Mouse (Mus musculus): ENCODE measurements around the gene Esrp2. TPM values are rescaled to one million over a fixed set of nuclear protein-coding genes. Genes with fewer than 3 reads are reported as not detected.

Esrp2 gene
- polyA plus RNA-seq, 1 experiment from 2014 or later = 0.18 TPM

DNA sequence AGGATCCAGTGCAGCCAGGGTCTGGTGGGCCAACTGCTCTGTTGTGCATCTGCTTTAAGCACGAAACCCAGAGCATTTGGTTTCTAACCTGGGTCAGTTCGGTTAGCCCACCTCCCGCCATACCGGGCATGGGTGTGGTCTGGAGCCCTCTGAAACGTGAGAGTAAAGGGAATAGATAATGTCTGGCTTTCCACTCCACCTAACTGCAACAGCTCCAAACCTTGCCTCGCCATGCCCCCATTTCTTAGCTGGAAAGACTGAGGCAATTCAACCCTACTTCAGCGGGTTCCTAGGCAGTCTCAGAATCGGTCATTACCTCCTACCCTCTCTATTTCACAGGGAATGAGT, 13.9 kb upstream of the Esrp2 start:
- Histone ChIP-seq H3K4me1 (ENCODE audit: control insufficient read depth, insufficient read depth, low read depth, low read length) (peaks cover 7% of the 10 kb centered on the region), H3K9ac (ENCODE audit: low read depth, low read length) (peak overlapping the region; percentile 87), H3K27ac (ENCODE audit: low read depth, low read length) (peak overlapping the region; percentile 61; the same call in 1 of the 2 replicates), H3K4me3 (ENCODE audit: low read length) (peak overlapping the region; percentile 78), H3K27me3 (replicated peaks; ENCODE audit: control insufficient read depth, insufficient read depth, low read length) (no peaks in the 10 kb centered on the region), H3K9me3 (ENCODE audit: control insufficient read depth, low read length) (no peaks in the 10 kb centered on the region), H3K36me3 (ENCODE audit: control insufficient read depth, insufficient read depth, low read length) (no peaks in the 10 kb centered on the region), H3K4me2 (ENCODE audit: low read length) (peak overlapping the region; percentile 72)
- ATAC-seq = no peak
- 21% methylated on average over 8 of the region's 8 CpGs for WGBS

DNA sequence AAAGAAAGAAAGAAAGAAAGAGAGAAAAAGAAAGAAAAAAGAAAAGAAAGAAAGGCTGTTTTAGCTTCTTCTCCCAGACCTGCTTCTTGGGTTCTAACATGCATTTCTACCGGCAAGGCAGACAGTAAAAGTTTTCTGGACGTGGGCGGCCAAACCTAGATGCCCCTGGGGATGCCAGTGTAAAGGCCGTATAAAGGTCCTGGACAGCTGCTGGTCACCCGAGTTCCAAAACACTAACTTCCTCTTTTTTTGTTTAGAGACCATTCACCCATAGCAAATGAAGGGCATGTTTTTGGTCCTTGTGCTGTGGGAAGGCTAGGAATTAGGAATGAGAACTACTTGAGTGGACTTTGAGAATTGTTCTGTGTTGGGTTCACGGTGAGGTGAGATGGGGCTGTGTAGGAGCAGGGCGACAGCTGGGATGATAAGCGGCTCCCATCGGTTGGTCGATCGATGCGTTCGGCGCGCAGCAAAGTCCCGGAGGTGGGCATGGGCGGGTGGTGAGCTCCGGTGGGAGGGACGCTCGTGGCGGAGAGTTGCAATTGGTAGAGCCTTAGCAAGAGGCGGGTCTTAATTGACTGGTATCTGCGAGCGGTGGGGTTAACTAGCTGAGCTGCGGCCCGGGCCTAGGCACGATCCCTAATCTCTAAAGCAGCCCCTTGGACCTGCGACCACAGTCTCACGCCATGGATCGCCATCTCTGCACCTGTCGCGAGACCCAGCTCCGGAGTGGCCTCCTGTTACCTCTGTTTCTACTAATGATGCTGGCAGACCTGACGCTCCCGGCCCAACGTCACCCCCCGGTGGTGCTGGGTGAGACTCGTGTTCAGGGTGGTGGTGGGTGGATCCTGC, 13.3 kb upstream of the Esrp2 start, which contains the start of gene Pla2g15:
Gene Pla2g15 (plus strand): TSS at position 599 of the 852 bp plus-strand sequence.
- Histone ChIP-seq H3K36me3 (ENCODE audit: control insufficient read depth, insufficient read depth, low read length) (no peaks in the 10 kb centered on the region), H3K27me3 (replicated peaks; ENCODE audit: control insufficient read depth, insufficient read depth, low read length) (no peaks in the 10 kb centered on the region), H3K9me3 (ENCODE audit: control insufficient read depth, low read length) (no peaks in the 10 kb centered on the region), H3K27ac (ENCODE audit: low read depth, low read length) (peak within 1 kb of the TSS; percentile 61; the same call in 1 of the 2 replicates), H3K4me3 (ENCODE audit: low read length) (peak within 1 kb of the TSS; percentile 78), H3K4me2 (ENCODE audit: low read length) (peak within 1 kb of the TSS; percentile 72), H3K9ac (ENCODE audit: low read depth, low read length) (peak within 1 kb of the TSS; percentile 87), H3K4me1 (ENCODE audit: control insufficient read depth, insufficient read depth, low read depth, low read length) (peaks cover 7% of the 10 kb centered on the region)
- WGBS = 2% methylated on average over 38 of the region's 38 CpGs
- ATAC-seq = peak; percentile 99

GRCm38 (mm10) chr8:106149025-106149424, 12.3 kb upstream of the Esrp2 start:
- Histone ChIP-seq H3K4me2 (ENCODE audit: low read length) (no peak overlapping the region), H3K4me1 (ENCODE audit: control insufficient read depth, insufficient read depth, low read depth, low read length) (peaks cover 7% of the 10 kb centered on the region), H3K4me3 (ENCODE audit: low read length) (no peak overlapping the region), H3K27ac (ENCODE audit: low read depth, low read length) (no peak overlapping the region), H3K9me3 (ENCODE audit: control insufficient read depth, low read length) (no peaks in the 10 kb centered on the region), H3K9ac (ENCODE audit: low read depth, low read length) (no peak overlapping the region), H3K27me3 (replicated peaks; ENCODE audit: control insufficient read depth, insufficient read depth, low read length) (no peaks in the 10 kb centered on the region), H3K36me3 (ENCODE audit: control insufficient read depth, insufficient read depth, low read length) (no peaks in the 10 kb centered on the region)
- 87% methylated on average over 6 of the region's 6 CpGs for WGBS
- no peak for ATAC-seq

- no peak overlapping the region for H3K4me3 ChIP-seq (ENCODE audit: low read length)
- H3K27ac ChIP-seq (ENCODE audit: low read depth, low read length) = no peak overlapping the region
- no peak for ATAC-seq
- no peak overlapping the region for H3K4me2 ChIP-seq (ENCODE audit: low read length)
- H3K9me3 ChIP-seq (ENCODE audit: control insufficient read depth, low read length) = no peaks in the 10 kb centered on the region
- 80% methylated on average over 6 of the region's 6 CpGs for WGBS
- H3K9ac ChIP-seq (ENCODE audit: low read depth, low read length) = no peak overlapping the region
- H3K4me1 ChIP-seq (ENCODE audit: control insufficient read depth, insufficient read depth, low read depth, low read length) = peaks cover 7% of the 10 kb centered on the region
- no peaks in the 10 kb centered on the region for H3K36me3 ChIP-seq (ENCODE audit: control insufficient read depth, insufficient read depth, low read length)
- no peaks in the 10 kb centered on the region for H3K27me3 ChIP-seq (replicated peaks; ENCODE audit: control insufficient read depth, insufficient read depth, low read length)
These were observed 11.2 kb upstream of the Esrp2 start for GRCm38 (mm10) chr8:106147868-106148565.

DNA sequence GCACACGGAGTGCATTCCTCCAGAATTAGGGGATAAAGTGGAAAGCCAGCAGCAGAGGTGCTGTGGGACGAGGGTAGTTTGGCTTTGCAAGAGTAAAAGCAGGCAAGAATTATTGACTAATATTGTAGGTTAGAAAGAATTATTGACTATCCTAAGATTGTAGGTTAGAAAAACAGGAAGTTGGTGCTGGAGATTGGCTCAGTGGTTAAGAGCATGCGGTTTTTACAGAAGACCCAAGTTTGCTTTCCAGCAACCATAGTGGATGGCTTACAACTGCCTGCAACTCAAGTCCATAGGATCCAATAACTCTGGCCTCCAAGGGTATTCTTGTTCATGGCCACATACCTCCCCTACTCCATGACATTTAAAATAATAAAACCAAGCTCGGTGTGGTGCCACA, 9.2 kb upstream of the Esrp2 start:
- H3K36me3 ChIP-seq (ENCODE audit: control insufficient read depth, insufficient read depth, low read length) = no peaks in the 10 kb centered on the region
- peaks cover 5% of the 10 kb centered on the region for H3K4me1 ChIP-seq (ENCODE audit: control insufficient read depth, insufficient read depth, low read depth, low read length)
- H3K4me2 ChIP-seq (ENCODE audit: low read length) = no peak overlapping the region
- H3K27ac ChIP-seq (ENCODE audit: low read depth, low read length) = no peak overlapping the region
- no peak overlapping the region for H3K4me3 ChIP-seq (ENCODE audit: low read length)
- no peaks in the 10 kb centered on the region for H3K27me3 ChIP-seq (replicated peaks; ENCODE audit: control insufficient read depth, insufficient read depth, low read length)
- no peak for ATAC-seq
- 90% methylated on average over 4 of the region's 4 CpGs for WGBS
- no peaks in the 10 kb centered on the region for H3K9me3 ChIP-seq (ENCODE audit: control insufficient read depth, low read length)
- no peak overlapping the region for H3K9ac ChIP-seq (ENCODE audit: low read depth, low read length)

DNA sequence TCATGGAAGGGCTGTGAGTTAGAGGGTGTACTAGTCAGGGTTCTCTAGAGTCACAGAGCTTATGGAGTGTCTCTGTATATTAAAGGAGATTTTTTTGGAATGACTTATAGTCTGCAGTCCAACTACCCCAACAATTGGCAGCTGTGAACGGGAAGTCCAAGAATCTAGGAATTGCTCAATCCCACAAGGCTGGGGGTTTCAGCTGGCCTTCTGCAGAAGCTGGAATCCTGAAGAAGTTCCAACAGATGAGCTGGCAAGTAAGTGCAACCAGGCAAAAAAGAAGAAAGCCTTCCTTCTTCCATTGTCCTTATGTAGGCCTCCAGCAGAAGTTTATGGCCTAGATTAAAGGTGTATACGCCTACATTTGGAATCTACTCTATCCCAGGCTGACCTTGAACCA, 8.6 kb upstream of the Esrp2 start:
- Histone ChIP-seq H3K9ac (ENCODE audit: low read depth, low read length) (no peak overlapping the region), H3K4me3 (ENCODE audit: low read length) (no peak overlapping the region), H3K4me1 (ENCODE audit: control insufficient read depth, insufficient read depth, low read depth, low read length) (no peaks in the 10 kb centered on the region), H3K36me3 (ENCODE audit: control insufficient read depth, insufficient read depth, low read length) (no peaks in the 10 kb centered on the region), H3K4me2 (ENCODE audit: low read length) (no peak overlapping the region), H3K27ac (ENCODE audit: low read depth, low read length) (no peak overlapping the region), H3K27me3 (replicated peaks; ENCODE audit: control insufficient read depth, insufficient read depth, low read length) (no peaks in the 10 kb centered on the region), H3K9me3 (ENCODE audit: control insufficient read depth, low read length) (no peaks in the 10 kb centered on the region)
- WGBS = 83% methylated on average over 2 of the region's 2 CpGs
- ATAC-seq = no peak

GRCm38 (mm10) chr8:106140769-106141168, 4.0 kb upstream of the Esrp2 start:
- H3K4me2 ChIP-seq (ENCODE audit: low read length) = no peak overlapping the region

DNA sequence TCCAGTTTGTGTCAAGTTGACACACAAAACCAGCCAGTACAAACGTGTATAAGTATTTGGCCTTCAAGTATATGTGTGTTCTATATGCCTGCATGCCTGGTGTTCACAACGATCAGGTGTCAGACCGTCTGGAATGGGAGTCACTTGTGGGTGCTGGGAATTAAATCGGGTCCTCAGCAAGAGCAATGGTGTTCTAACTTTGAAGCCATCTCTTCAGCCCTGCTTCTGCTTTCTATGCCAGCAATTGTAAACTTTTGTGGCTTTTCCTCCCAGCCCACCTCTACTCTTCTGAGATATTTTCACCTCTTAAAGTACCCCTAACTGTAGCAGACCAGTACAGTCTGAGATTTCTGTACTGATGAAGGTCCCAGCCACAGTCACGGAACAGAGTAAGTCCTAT, 3.4 kb upstream of the Esrp2 start:
- no peak overlapping the region for H3K9ac ChIP-seq (ENCODE audit: low read depth, low read length)
- ATAC-seq = no peak
- peaks cover 24% of the 10 kb centered on the region for H3K4me1 ChIP-seq (ENCODE audit: control insufficient read depth, insufficient read depth, low read depth, low read length)
- peaks cover 29% of the 10 kb centered on the region for H3K27me3 ChIP-seq (replicated peaks; ENCODE audit: control insufficient read depth, insufficient read depth, low read length)
- no peaks in the 10 kb centered on the region for H3K9me3 ChIP-seq (ENCODE audit: control insufficient read depth, low read length)
- no peak overlapping the region for H3K4me2 ChIP-seq (ENCODE audit: low read length)
- WGBS = 69% methylated on average over 5 of the region's 5 CpGs
- no peak overlapping the region for H3K27ac ChIP-seq (ENCODE audit: low read depth, low read length)
- H3K4me3 ChIP-seq (ENCODE audit: low read length) = no peak overlapping the region
- H3K36me3 ChIP-seq (ENCODE audit: control insufficient read depth, insufficient read depth, low read length) = no peaks in the 10 kb centered on the region

More at GRCm38 (mm10) chr8:106140769-106141168, 4.0 kb upstream of the Esrp2 start:
- Histone ChIP-seq H3K27ac (ENCODE audit: low read depth, low read length) (no peak overlapping the region), H3K4me3 (ENCODE audit: low read length) (no peak overlapping the region), H3K9ac (ENCODE audit: low read depth, low read length) (no peak overlapping the region), H3K36me3 (ENCODE audit: control insufficient read depth, insufficient read depth, low read length) (no peaks in the 10 kb centered on the region), H3K9me3 (ENCODE audit: control insufficient read depth, low read length) (no peaks in the 10 kb centered on the region), H3K27me3 (replicated peaks; ENCODE audit: control insufficient read depth, insufficient read depth, low read length) (peaks cover 23% of the 10 kb centered on the region), H3K4me1 (ENCODE audit: control insufficient read depth, insufficient read depth, low read depth, low read length) (peaks cover 21% of the 10 kb centered on the region)
- 15% methylated on average over 13 of the region's 13 CpGs for WGBS
- ATAC-seq = peak; percentile 64

DNA sequence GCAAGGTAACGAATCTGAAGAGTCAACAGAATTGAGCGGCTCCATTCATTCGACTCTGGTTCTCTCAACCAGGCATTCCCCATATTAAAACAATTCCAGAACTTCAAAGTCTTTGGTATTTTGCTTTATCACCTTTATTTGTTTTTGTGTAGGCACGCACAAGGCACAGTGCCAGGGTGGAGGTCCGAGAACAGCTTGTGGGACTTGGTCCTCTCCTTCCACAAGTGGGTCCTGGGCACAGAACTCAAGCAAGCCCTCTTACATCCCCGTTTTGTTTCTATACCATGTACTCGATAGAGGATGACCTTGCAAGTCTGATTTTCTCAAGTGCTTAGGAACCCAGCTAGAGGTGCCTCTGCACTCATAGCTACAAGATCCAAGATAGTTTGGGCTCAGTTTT, 1.8 kb upstream of the Esrp2 start:
- ATAC-seq = no peak
- WGBS = 20% methylated on average over 7 of the region's 7 CpGs
- H3K4me1 ChIP-seq (ENCODE audit: control insufficient read depth, insufficient read depth, low read depth, low read length) = peaks cover 24% of the 10 kb centered on the region
- H3K4me2 ChIP-seq (ENCODE audit: low read length) = peak overlapping the region; percentile 93
- peaks cover 44% of the 10 kb centered on the region for H3K27me3 ChIP-seq (replicated peaks; ENCODE audit: control insufficient read depth, insufficient read depth, low read length)
- no peaks in the 10 kb centered on the region for H3K9me3 ChIP-seq (ENCODE audit: control insufficient read depth, low read length)
- H3K27ac ChIP-seq (ENCODE audit: low read depth, low read length) = no peak overlapping the region
- H3K4me3 ChIP-seq (ENCODE audit: low read length) = peak overlapping the region; percentile 52
- peak overlapping the region; percentile 60 for H3K9ac ChIP-seq (ENCODE audit: low read depth, low read length)
- H3K36me3 ChIP-seq (ENCODE audit: control insufficient read depth, insufficient read depth, low read length) = no peaks in the 10 kb centered on the region

All from hindbrain, embryonic 16.5 days (tissue).